Mouse (Mus musculus) lung, postnatal 4 days (tissue): ENCODE measurements around the gene Ubac1.

Experiments
- DNase-seq, 2 experiments: peaks; one replicate each; pipeline ENCODE4 v3.0.0; 2021

The Ubac1 gene

DNA sequence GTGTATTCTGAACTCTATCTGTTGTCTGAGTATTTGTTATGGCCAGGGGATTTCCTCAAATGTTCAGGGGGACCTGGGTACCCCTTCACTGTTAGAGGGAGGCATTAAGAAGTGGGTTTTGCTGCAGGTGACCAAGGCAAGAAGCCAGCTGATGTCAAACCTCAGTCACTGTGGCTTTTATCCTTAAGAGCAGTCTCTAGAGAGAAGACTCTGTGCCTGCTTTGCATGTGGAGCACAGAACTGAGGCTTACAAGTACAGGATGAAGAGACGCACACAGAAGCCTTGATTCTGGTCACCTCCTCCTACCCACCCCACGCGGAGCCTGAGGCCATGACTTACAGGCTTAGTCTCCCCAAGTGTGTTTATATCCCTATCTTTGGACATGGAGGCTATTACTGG is 72.3 kb downstream of the Ubac1 start:
- DNase-seq: no peak
